Mouse (Mus musculus): Measurements from ENCODE around the gene Lrrc32. TPM values are rescaled to one million over a fixed set of nuclear protein-coding genes. Genes with fewer than 3 reads are reported as not detected.

The Lrrc32 gene
- polyA plus RNA-seq, 1 experiment from 2014 or later, result 5.6 TPM

Other genes with a start within 250 kb of the Lrrc32 start
- gene Acer3, start 168.1 kb upstream of the Lrrc32 start, polyA plus RNA-seq (2015; fragmentation: Nextera tagmentation; extraction: Ambion mirVana), result 25.0 and 26.9 TPM in 2 replicates
- 1.3 and 1.6 TPM in 2 replicates for gene Tsku, start 128.0 kb upstream of the Lrrc32 start, polyA plus RNA-seq (2015; fragmentation: Nextera tagmentation; extraction: Ambion mirVana)
- gene Gucy2d, start 48.9 kb upstream of the Lrrc32 start, polyA plus RNA-seq (2015; fragmentation: Nextera tagmentation; extraction: Ambion mirVana), result not detected in 2 replicates
- 6.0 and 6.6 TPM in 2 replicates for gene Emsy, start 167.5 kb downstream of the Lrrc32 start, polyA plus RNA-seq (2015; fragmentation: Nextera tagmentation; extraction: Ambion mirVana)
- 11.3 and 12.5 TPM in 2 replicates for gene Thap12, start 213.8 kb downstream of the Lrrc32 start, polyA plus RNA-seq (2015; fragmentation: Nextera tagmentation; extraction: Ambion mirVana)